8 mouse cellular contexts compared by ENCODE assay signal in genomic region chr19:42147769-42148568, GRCm38 (mm10). TPM values are rescaled to one million over a fixed set of nuclear protein-coding genes. Genes with fewer than 3 reads are reported as not detected.
DNase-seq lines count a peak whose midpoint lies in the region; ATAC-seq and TF ChIP-seq lines count a peak whose summit lies in the region.

No protein-coding gene starts in this region.

- WGBS in liver, embryonic 16.5 days (ENCODE audit: insufficient replicate concordance) = 2% methylated on average over 63 of the region's 63 CpGs
- 1% methylated on average over 55 of the region's 63 CpGs for WGBS in neural tube, embryonic 11.5 days
- 10% methylated on average over 63 of the region's 63 CpGs for WGBS in thymus, adult 2 months

- ATAC-seq in activated CD4-positive, CD25-positive, alpha-beta regulatory T cell, adult 4 months = peak; percentile 25
- ATAC-seq in liver, embryonic 16.5 days (ENCODE audit: low read depth) = peak; percentile 47
- peak; percentile 42; the same call in 1 of the 2 replicates for ATAC-seq in neural tube, embryonic 11.5 days (ENCODE audit: insufficient read depth, low FRiP score, low TSS enrichment)

- H3K4me1 ChIP-seq in liver, embryonic 16.5 days (ENCODE audit: control insufficient read depth, low read depth, low read length) = peaks cover 29% of the 10 kb centered on the region
- H3K4me1 ChIP-seq in neural tube, embryonic 11.5 days (ENCODE audit: control insufficient read depth, insufficient read depth, low read length) = peaks cover 6% of the 10 kb centered on the region; the same call in 1 of the 2 replicates
- peaks cover 16% of the 10 kb centered on the region for H3K4me1 ChIP-seq in thymus, adult 2 months (replicated peaks; ENCODE audit: control insufficient read depth, insufficient read depth, low read length)

- H3K27ac ChIP-seq in liver, embryonic 16.5 days (ENCODE audit: low read length) = peak overlapping the region; percentile 84
- 0 out of 2 replicates have a peak overlapping the region, but pooled peaks have one; percentile 27 for H3K27ac ChIP-seq in neural tube, embryonic 11.5 days (ENCODE audit: low read depth, low read length)
- H3K27ac ChIP-seq in thymus, adult 2 months (ENCODE audit: control insufficient read depth, insufficient read depth, low read length) = no peak overlapping the region

- TF ChIP-seq CTCF in thymus, adult 2 months (IDR thresholded peaks at IDR 0.05; ENCODE audit: borderline replicate concordance, control insufficient read depth, extremely low read depth, insufficient read depth, low read length, poor library complexity) = no peak

- peak overlapping the region; percentile 71 for H3K4me2 ChIP-seq in liver, embryonic 16.5 days (ENCODE audit: low read depth, low read length)
- peak overlapping the region; percentile 88 for H3K4me2 ChIP-seq in neural tube, embryonic 11.5 days (ENCODE audit: low read depth)

- H3K27me3 ChIP-seq in liver, embryonic 16.5 days (ENCODE audit: control insufficient read depth, insufficient read depth, low read depth, low read length) = peaks cover 36% of the 10 kb centered on the region
- H3K27me3 ChIP-seq in neural tube, embryonic 11.5 days (ENCODE audit: control insufficient read depth, insufficient read depth, low read length) = peaks cover 10% of the 10 kb centered on the region
- no peaks in the 10 kb centered on the region; the same call in 1 of the 2 replicates for H3K27me3 ChIP-seq in thymus, adult 2 months (ENCODE audit: control insufficient read depth, insufficient read depth, low read length)

- H3K9ac ChIP-seq in liver, embryonic 16.5 days (ENCODE audit: low read depth, low read length) = peak overlapping the region; percentile 65
- peak overlapping the region; percentile 70 for H3K9ac ChIP-seq in neural tube, embryonic 11.5 days (ENCODE audit: low read length)

- TF ChIP-seq POLR2A in thymus, adult 2 months (IDR thresholded peaks at IDR 0.05; ENCODE audit: control insufficient read depth, extremely low read depth, insufficient read depth, low read length, poor library complexity) = 0 out of 2 replicates have a peak, but pooled peaks have one; percentile 14

- H3K36me3 ChIP-seq in liver, embryonic 16.5 days (ENCODE audit: control insufficient read depth, insufficient read depth) = no peaks in the 10 kb centered on the region
- H3K36me3 ChIP-seq in neural tube, embryonic 11.5 days (ENCODE audit: control insufficient read depth, insufficient read depth, low read length) = no peaks in the 10 kb centered on the region
- no peaks in the 10 kb centered on the region for H3K36me3 ChIP-seq in thymus, adult 2 months (ENCODE audit: control insufficient read depth, insufficient read depth, low read length)

- peak overlapping the region; percentile 66 for H3K4me3 ChIP-seq in liver, embryonic 16.5 days (ENCODE audit: low read depth, low read length)
- peak overlapping the region; percentile 63 for H3K4me3 ChIP-seq in neural tube, embryonic 11.5 days (ENCODE audit: low read depth, low read length)
- H3K4me3 ChIP-seq in thymus, adult 2 months (ENCODE audit: control insufficient read depth, insufficient read depth, low read length) = peak overlapping the region; percentile 53

- peak; percentile 55 for DNase-seq in 3T3-L1 (ENCODE audit: low read depth, low spot score)
- DNase-seq in embryo, embryonic 11 days = peak; percentile 63
- DNase-seq in heart, adult 8-10 months (ENCODE audit: low spot score) = peak; percentile 76
- DNase-seq in kidney, adult 18-20 months = peak; percentile 72
- DNase-seq in neural tube, embryonic 11.5 days (ENCODE audit: low spot score) = peak; percentile 59
- peak; percentile 47 for DNase-seq in thymus, adult 2 months

- no peaks in the 10 kb centered on the region for H3K9me3 ChIP-seq in liver, embryonic 16.5 days (replicated peaks; ENCODE audit: control insufficient read depth, low read length)
- H3K9me3 ChIP-seq in neural tube, embryonic 11.5 days (ENCODE audit: control insufficient read depth, low read length) = no peaks in the 10 kb centered on the region

RNA-seq across cellular contexts. Expression of gene Marveld1, which starts 0.8 kb away (rescaled TPM):
- polyA plus RNA-seq in activated CD4-positive, CD25-positive, alpha-beta regulatory T cell, adult 4 months (2017; shearing (Covaris generic)) = 1 to 10 TPM; 5.7 to 6.5 TPM
- total RNA-seq in heart, adult 8-10 months (2022) = 10 to 100 TPM; 19.4 to 22.3 (median 20.0) TPM
- polyA plus RNA-seq in liver, embryonic 16.5 days (2015; fragmentation: Nextera tagmentation; extraction: Ambion mirVana) = 2.0 TPM in 2 replicates
- polyA plus RNA-seq in neural tube, embryonic 11.5 days (2014; fragmentation: Nextera tagmentation; extraction: Ambion mirVana) = 9.2 and 10.1 TPM in 2 replicates
- polyA plus RNA-seq in thymus, adult 2 months (2012; rRNA removed) = 44.4 and 45.7 TPM in 2 replicates

RNA-seq across cellular contexts. Expression of gene Zfyve27, which starts 15.8 kb away (rescaled TPM):
- polyA plus RNA-seq in activated CD4-positive, CD25-positive, alpha-beta regulatory T cell, adult 4 months (2017; shearing (Covaris generic)) = 10 to 100 TPM; 13.9 to 15.2 TPM
- 10 to 100 TPM; 16.8 to 25.4 (median 21.6) TPM for total RNA-seq in heart, adult 8-10 months (2022)
- 8.5 and 9.9 TPM in 2 replicates for polyA plus RNA-seq in liver, embryonic 16.5 days (2015; fragmentation: Nextera tagmentation; extraction: Ambion mirVana)
- 21.1 and 23.7 TPM in 2 replicates for polyA plus RNA-seq in neural tube, embryonic 11.5 days (2014; fragmentation: Nextera tagmentation; extraction: Ambion mirVana)
- 89.7 and 96.4 TPM in 2 replicates for polyA plus RNA-seq in thymus, adult 2 months (2012; rRNA removed)

RNA-seq across cellular contexts. Expression of gene Avpi1, which starts 19.1 kb away (rescaled TPM):
- polyA plus RNA-seq in activated CD4-positive, CD25-positive, alpha-beta regulatory T cell, adult 4 months (2017; shearing (Covaris generic)) = 1 to 10 TPM; 9.2 to 9.7 TPM
- total RNA-seq in heart, adult 8-10 months (2022) = 10 to 100 TPM; 11.1 to 16.5 (median 13.6) TPM
- 22.5 and 24.8 TPM in 2 replicates for polyA plus RNA-seq in liver, embryonic 16.5 days (2015; fragmentation: Nextera tagmentation; extraction: Ambion mirVana)
- polyA plus RNA-seq in neural tube, embryonic 11.5 days (2014; fragmentation: Nextera tagmentation; extraction: Ambion mirVana) = 13.0 and 13.6 TPM in 2 replicates
- polyA plus RNA-seq in thymus, adult 2 months (2012; rRNA removed) = 13.0 and 15.9 TPM in 2 replicates

RNA-seq across cellular contexts. Expression of gene Sfrp5, which starts 54.1 kb away (rescaled TPM):
- not detected for polyA plus RNA-seq in activated CD4-positive, CD25-positive, alpha-beta regulatory T cell, adult 4 months (2017; shearing (Covaris generic))
- 10 to 100 TPM in 1 of 4 experiments, 1 to 10 TPM in 3; 5.6 to 11.1 (median 6.1) TPM for total RNA-seq in heart, adult 8-10 months (2022)
- 0.37 TPM in 1 of 2 replicates, not detected in the other for polyA plus RNA-seq in liver, embryonic 16.5 days (2015; fragmentation: Nextera tagmentation; extraction: Ambion mirVana)
- 3.3 and 4.1 TPM in 2 replicates for polyA plus RNA-seq in neural tube, embryonic 11.5 days (2014; fragmentation: Nextera tagmentation; extraction: Ambion mirVana)
- polyA plus RNA-seq in thymus, adult 2 months (2012; rRNA removed) = 2.0 and 2.4 TPM in 2 replicates

RNA-seq across cellular contexts. Expression of gene Pi4k2a, which starts 57.7 kb away (rescaled TPM):
- 10 to 100 TPM in 1 of 2 experiments, 1 to 10 TPM in 1; 8.1 to 12.4 TPM for polyA plus RNA-seq in activated CD4-positive, CD25-positive, alpha-beta regulatory T cell, adult 4 months (2017; shearing (Covaris generic))
- total RNA-seq in heart, adult 8-10 months (2022) = 10 to 100 TPM; 17.7 to 23.2 (median 22.2) TPM
- polyA plus RNA-seq in liver, embryonic 16.5 days (2015; fragmentation: Nextera tagmentation; extraction: Ambion mirVana) = 2.9 and 4.0 TPM in 2 replicates
- polyA plus RNA-seq in neural tube, embryonic 11.5 days (2014; fragmentation: Nextera tagmentation; extraction: Ambion mirVana) = 28.9 and 29.6 TPM in 2 replicates
- 36.8 and 42.2 TPM in 2 replicates for polyA plus RNA-seq in thymus, adult 2 months (2012; rRNA removed)
